Mouse (Mus musculus) right cerebral cortex, postnatal 14 days (tissue): ENCODE measurements around the gene Phldb2.

ENCODE experiments used
- DNase-seq: peaks from one replicate; pipeline ENCODE4 v3.0.0; 2022

Gene Phldb2

DNA sequence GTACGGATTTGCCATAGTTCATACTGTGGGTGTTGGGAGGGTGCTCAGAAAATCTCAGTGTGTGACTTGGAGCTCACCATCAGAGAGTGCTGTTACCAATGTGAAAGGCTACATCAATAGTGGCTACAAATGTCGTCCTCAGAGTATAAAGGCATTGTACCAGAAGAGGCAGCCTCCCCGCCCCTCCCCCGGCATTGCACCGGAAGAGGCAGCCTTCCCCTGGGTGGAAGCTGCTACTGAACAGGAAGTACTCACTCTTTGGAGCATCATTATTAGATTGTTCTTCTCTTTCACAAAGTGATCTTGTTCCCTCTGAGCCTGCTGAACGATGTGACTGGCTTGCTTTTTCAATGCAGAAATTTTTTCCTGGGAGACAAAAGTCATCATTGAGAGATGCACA is 173.4 kb downstream of the Phldb2 start:
- no peak for DNase-seq

DNA sequence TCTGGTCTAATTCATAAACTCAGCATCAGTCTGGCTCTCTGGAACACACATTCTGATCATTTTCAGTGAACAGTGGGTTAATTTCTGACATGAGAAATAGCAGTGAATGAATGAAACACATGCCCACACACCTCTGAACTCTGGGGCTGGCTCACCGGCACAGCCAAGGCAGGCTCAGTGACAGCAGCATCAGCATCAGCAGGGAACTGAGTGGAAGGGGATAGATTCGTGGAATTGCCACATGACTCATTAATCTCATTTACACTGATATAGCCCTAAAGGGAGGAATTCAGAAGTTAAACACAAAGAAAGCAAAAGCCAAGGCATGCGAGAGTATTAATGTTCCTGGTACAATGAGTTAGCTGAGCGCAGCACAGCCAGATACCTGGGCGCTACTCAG is 178.6 kb downstream of the Phldb2 start:
- DNase-seq = no peak

DNA sequence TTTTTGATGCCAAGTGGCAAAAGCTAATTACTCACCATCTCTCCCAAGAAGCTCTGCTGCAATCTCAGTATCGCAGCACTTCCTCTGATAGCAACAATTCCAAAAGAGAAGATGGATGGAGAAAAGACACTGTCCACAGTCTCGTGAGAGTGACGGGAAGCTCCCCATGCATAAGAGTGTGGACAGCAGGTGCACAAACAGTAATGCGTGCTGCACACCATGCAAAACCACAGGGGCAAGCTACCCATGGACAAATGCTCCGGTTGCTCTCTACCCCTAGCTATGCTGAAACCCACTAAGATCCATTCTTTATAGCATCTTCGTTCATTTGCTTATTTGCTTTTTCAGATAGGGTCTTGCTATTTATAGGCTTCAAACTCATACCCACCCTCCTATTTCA is 182.5 kb downstream of the Phldb2 start:
- DNase-seq = no peak

DNA sequence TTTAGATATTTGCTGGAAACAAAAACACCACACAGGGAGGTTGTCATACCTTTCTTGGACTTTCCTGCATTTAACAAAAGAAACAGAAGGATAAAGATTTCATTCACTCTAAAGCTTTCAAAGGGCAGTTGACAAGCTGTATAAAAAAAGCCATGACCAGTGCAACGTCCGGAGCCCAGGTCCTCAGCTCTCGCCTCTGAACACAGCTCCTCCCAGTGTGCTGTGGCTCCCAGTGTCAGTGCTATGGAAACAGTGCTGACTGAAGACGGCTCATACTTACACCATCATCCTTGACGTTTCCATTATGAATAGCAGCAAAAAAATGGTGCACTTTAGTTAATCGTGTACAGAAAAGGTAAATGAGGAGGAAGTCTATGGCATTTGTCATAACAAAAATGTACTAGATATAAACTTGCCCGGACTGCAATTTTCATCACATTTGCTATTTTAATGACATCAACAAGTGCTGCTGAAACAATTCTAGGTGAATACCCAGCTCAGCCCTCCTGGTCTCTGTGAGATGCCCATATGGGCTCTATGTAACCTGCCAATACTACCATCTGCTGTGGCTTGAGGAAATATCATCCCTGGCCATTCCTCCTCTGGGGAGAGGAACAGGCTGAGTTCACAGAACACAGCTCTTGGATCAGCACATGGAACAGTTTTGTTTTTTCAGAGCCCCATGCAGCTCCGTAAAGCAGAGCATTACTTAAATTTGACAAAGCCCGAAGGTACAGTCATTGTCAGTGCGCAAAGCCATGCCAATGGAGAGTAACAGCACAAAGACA is 185.4 kb downstream of the Phldb2 start:
- no peak for DNase-seq

DNA sequence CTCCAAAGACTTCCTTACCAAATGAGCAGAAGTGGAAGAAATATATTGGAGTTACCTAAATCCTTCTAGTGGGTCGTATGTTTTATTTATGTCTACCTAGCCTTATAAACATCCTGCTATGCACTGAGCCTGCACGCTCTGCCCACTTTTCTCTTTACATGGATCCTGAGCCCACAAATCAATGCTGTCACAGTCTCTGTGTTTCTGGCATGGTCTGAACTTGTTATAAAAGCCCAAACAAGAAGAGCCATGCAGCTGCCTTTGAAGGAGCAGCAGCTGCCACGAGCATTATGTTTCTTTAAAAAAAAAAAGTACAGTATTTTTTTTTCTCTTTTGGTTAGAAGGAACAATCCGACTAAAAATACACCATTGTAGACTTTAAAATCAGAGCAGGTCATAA is 186.0 kb downstream of the Phldb2 start:
- DNase-seq = no peak

DNA sequence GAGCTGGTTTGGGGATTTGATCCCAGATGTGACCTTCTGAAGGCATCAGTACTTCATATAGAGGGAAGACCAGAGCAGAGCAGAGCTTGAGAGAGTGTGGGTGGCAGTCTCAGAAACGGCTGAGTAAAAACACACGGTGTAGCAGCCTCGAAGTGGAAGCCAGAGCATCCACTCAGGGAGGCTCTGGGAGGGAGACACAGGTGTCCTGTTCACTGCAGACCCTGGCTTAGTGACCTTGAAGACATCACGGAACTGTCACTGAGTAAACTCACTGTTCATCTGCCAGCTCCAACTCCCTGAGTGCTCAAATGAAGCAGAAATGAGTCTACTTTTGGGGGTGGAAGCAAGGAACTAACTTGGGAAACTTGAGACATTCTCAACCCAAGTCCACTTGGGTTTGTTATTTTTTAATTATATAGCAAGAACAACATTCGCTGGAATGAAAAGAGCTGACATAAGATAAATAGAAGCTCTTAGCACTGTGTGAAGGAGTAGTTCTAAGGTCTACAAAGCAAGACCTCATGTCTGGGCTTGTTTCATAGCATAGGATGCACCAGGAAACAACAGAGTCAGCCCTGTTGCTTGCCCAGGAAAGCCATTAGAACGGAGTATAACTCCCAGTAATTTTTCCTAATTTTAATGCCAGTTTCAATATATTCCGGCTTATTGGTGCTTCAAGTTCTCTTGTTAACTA is 187.4 kb downstream of the Phldb2 start:
- DNase-seq = no peak

DNA sequence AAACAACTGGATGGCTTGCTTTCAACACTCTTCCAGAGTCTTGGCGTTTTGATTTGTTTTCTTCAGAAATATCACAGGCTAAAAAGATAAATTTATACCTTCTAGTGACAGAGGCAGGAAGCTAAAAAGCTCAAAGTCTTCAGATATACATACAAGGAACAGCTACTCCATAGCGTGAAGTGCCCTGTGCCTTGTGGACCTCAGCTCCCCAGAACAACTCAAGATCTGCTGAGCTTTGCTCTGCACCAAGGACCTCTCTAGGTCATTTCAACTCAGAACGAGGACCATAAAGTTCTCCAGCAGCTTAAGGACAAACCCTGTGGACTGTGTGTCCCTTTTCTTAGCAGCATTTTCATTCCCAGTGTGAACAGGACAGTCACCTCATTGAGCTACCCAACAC is 188.3 kb downstream of the Phldb2 start:
- no peak for DNase-seq

DNA sequence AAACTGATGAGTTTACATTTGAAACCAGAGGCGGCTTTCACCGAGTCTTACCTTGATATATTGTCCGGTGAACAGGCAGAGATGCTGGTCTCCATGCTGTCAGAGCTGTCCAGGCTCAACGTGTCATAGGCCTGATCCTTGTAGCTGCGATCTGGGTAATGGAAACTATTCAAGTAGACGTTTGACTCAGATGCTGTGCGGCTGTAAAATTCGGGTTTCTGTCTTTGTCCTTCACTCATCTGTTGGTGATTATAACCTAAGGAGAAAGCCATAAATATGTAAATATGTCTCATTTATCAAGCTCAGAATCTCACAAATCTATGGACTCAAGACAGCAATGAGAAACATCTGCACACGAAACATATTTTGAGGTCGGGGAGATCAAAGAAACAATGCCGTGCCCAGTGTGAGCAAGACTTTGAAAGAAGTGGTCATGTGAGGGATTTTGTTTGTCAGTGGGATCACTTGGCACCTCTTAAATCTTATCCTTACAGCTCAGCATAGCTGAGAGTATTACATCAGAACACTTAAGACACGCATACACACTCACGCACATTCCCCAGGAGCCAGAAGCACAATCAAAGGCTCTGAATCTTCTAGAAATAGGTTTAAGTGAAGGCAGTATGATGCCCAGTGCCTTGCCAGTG is 190.4 kb downstream of the Phldb2 start:
- no peak for DNase-seq

DNA sequence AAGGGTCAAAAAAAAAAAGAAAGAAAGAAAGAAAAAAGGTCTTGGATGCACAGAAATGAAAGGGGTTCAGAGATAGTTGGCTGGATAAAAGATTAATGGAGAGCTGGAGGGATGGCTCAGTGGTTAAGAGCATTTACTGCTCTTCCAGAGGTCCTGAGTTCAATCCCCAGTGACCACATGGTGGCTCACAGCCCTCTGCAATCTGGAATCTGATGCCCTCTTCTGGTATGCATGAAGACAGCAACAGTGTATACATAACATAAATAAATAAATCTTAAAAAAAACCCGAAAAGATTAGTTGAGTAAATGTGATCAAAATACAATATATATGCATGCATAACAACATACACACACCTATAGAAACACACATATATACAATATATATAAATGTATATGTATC is 192.0 kb downstream of the Phldb2 start:
- no peak for DNase-seq

DNA sequence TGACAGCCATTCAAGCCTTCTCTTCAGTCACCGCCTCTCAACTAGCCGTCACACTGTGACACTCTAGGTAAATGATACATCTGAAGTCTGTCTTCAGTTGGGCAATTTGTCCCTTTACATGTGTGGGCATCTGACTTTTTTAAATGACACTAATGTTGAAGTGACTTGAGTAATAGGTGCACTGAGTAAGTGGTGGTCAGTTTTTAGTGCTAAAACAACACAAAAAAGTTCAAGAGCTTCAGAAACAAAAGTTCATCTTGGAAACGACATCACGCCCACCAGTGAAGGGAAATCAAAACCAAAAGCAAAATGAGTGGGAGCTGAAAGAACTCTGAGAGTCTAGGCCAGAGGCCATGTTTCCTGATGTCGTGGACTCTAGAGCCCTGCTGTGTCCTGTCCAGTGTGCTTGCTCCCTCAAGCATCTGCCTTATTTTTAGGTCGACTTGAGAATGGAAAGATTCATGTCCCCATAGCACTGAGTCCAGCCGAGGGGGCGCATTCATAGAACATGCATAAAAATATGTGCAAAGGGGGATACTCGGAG is 194.6 kb downstream of the Phldb2 start:
- DNase-seq = no peak

DNA sequence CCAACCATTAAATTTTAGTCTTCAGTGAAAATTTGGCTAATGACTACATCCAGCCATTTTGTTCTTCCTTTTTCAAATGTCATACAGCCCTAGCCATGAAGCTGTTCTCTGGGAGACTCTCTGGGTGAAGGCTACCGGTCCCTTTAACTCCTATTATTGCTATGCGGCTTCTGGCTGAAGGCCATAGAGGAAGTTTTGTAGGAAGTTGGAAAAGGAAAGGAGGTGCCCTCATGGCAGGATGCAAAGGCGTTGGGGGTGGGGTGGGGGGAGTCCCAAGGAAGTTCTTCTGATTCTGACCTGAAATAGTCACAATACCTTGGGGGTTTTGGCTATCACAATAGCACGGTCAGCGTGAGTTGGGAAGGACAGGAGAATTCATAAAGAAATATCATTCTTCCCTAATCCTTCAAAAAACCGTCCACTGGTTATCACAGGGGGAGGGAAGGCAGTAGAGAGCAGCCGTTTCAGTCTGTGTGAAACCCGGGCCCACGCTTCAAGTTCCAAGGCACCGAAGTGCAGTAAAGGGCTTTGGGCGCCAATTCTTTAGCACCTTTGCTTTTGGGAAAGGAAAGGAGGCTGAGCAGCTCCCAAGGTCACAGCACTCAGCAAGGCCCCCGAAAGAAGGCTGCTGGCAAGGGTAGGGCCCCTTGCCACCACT is 195.8 kb downstream of the Phldb2 start:
- DNase-seq = no peak

DNA sequence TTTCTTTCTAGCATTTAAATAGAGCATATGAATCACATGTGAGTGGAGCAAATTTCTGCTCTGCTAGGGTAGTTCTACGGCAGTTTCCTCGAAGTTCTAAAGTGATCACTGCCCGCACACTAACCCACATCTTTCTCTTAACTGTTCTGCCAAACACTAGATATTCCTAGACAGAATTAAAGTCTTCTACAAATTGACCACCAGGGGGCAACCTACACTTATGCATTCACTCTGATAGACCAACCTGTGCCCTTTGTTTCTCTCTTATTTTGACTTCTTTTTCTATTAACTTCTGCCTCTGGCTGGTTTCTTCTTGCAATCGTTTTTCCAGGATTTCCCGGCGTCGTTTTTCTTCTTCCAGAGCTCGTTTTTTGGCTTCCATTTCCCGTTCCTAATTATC is 196.5 kb downstream of the Phldb2 start:
- peak; percentile 19 for DNase-seq

DNA sequence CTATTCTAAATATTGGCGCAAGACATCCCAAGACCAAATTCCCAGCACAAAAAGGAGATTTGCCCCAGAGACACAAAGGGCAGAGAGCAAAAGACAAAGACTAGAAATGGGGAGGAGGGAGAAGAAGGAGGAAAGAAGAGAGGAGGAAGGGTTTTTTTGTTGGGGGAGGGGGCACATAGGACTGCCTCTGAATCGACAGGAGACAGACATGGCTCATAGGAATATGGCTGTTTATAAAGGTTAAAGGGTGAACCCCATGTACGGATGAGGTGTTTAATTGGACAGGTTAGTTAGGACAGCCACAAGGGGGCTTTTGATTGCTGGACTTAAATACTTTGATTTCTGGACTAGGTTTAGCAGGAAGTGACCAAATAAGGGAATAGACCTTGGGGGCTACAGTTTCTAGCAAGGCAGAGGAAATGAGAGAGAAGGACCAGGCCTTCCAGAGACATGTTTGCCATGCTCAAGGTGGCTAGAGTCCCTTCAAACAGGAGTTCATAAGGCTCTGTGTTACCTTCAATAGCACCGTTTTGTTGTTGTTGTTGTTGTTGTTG is 209.7 kb downstream of the Phldb2 start:
- no peak for DNase-seq

DNA sequence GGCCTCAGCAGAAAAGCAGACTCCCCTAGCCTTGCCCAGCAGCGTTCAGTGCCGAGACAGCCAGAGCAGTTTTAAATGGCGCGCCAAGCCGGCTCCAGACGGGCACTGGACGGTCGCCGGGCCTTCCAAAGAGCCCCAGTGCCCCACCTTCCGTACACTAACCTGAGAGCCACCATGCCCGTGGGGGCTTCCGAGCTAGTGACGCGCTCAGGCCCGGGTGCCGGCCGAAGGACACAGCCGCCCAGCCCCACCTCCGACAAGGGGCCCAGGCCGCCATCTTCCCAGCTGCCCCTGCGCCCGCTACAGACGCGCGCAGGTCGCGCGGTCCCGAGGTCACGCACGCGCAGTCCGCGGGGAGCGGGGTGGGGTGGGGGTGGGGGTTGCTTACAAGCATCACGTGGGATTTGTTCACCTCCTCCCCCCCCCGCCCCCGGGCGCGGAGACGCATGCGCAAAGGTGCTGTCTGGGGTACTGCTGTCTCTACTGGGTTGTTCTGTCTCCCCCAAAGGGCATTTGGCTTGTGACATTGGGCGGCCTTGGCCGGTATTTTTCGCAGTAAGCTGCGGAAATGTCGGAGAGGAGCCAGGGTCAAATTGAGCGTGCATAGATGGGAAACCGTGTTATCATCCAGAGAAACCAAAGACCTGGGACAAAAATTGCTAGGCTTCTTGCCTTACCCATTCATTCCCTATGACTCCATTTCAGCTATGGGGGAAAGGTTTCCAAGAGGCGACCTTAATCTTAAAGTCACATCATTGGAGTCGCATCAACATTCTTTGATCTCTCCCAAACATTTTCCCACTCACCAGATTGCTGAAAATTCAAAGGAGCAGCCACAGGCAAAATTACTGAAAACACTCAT is 210.6 kb downstream of the Phldb2 start, which contains the start of gene Abhd10:
Abhd10 (minus strand) TSS at position 341 of the 862 bp plus-strand sequence.
- DNase-seq = peak; percentile 96

DNA sequence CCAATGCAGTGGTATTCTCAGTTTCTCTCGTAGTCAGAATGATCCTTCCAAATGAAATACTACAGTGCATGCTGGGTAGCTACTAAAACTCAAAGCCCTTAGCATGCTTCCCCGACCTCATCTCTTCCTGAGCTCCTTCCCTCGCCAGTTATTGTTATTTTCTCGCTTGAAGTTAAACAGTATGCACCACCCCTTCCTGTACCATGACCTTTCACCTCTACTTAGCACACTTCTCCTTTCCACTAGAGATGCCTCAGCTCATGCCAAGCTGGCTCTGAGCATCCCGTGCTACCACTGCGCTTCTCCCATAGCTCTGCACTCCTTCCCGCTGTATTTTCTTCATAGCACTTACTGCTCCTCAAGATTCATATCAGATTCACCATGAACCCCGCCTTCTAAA is 215.5 kb downstream of the Phldb2 start:
- no peak for DNase-seq

DNA sequence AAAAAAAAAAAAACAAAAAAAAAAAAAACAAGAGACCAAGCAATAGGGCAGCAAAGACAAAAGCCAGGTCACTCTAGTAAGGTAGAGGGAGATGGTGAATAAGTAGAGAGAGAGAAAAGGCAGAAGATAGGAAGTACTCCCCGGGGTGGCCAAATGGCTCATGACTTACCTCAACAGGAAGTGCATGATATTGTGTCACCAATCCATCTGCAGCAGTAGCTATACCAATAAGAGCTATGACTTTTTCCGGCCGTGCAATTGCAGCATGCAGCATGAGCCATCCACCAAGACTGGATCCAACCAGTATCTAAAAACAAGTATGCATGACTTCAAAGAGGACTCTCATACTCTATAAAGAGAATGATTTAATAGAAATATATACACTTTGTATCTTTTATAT is 216.7 kb downstream of the Phldb2 start:
- no peak for DNase-seq

DNA sequence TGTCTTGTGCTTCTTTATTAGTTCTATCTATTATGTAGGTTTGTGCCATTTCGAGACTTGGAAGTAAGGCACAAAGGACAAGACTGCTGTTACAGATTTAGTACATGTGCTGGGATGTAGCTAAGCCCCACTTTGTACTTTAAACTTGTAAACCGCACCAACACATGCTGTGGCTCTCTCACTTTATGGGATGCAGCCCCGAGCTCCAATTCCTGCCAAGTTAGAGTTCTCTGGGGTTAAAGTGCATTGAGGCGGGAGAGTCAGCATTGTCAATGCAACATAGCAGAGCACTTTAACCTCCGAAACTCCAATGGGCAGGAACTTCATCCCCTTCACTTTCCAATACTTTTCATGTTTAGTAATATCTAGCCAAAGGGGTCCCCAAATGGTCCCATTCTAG is 224.2 kb downstream of the Phldb2 start:
- no peak for DNase-seq

DNA sequence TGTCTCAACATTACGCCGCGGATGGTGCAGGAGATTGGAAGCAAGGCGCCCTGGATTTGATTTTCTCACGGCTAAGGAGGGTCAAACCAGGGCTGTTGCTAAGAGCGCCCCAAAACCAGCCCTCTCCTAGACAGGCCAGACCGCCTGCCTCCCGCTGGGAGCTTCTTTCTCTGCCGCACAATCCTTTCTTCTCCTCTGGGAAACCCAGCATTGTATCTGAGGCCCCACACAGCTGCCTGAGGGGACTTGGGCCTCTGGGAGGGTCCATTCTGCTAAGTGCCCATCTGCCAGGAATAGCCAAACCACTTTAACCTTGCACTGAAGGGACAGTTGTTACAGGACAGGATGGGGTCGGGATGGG is 228.7 kb downstream of the Phldb2 start:
- peak; percentile 50 for DNase-seq

DNA sequence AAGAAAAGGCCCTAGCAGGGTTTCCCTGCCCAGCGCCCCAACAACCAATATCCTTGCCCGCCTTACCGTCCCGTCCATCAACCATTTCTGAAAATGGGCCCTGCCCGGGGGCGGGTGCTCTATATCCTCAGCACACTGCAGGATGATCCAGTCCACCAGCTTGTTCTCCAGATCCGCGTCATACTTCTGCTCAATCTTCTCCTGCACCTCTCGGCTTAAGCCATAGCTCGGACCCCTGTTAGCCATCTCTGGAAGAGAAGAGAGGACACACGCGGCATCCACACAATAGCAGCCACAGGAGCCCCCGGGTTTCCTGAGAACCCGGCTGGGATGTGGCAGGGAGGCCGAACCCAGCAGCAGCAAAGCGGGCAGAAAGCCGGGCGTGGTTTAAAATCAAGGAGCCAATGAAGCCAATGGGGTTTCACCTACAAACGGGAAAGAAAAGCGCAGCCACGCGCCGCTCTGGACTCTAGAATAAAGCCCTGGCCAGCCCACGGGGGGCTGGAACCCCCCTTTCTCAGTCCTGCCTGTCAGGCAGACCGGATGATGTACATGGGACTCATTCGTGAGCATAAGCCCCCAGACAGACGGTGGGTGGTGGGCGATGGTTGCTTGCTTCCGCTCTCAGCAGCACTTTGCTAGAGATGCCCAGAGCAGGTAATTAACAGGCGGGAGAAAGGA is 229.2 kb downstream of the Phldb2 start, which contains the start of gene Tagln3:
Tagln3 (minus strand) TSS at position 548 of the 681 bp plus-strand sequence.
- DNase-seq = peak; percentile 69

DNA sequence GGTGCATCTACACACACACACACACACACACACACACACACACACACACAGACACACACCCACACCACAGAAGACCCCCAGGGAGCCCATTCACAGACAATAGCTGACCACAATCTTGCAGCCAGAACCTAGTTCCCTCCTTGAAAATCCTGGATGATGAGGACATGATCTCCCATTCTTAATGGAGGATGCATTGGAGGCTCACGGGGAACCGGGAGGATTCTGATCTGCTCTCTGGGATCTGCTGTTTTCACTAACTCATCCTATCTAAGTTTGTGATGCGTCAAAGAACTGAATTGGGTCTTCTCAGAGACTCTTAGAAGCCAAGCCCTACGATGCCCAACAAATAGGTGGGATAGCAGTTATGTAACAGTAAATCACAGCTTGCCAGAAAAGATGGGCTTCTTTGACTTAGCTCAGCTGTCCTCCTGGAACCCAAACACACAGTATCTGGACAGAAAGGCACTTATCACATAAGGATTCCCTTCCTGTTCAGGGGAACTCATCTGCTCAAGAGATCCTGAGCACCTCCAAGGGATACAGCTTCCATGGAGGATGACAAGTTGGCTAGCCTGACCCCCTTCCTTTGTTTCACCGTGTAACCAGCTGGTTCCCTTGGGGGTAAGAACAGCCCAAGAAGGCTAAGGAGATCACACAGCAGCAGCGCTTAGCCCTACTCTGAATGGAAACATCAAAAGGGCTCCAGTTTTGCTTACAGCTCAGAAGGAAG is 230.1 kb downstream of the Phldb2 start:
- DNase-seq = no peak
